Mouse (Mus musculus) heart, embryonic 12.5 days (tissue): ENCODE results near the gene Mrps24. TPM values are rescaled to one million over a fixed set of nuclear protein-coding genes. Genes with fewer than 3 reads are reported as not detected.

Experiments
- ATAC-seq: fragments of 200-750 bp; cut with Nextera tagmentation; 2 replicates; pipeline ENCODE4 v1.8.0; 2017; ENCODE audit warnings: moderate TSS enrichment, moderate library complexity; ENCODE audit not compliant: insufficient number of reproducible peaks, low FRiP score
- H3K27ac ChIP-seq: fragments of 300-500 bp; sonication (generic); 2 replicates; pipeline ENCODE4 v1.5.1; 2016; ENCODE audit warnings: mild to moderate bottlenecking, moderate library complexity; ENCODE audit not compliant: poor library complexity, severe bottlenecking
- H3K27me3 ChIP-seq: fragments of 300-500 bp; sonication (generic); replicated peaks from 2 replicates; pipeline ENCODE4 v1.6.1; 2016; ENCODE audit warnings: mild to moderate bottlenecking, moderate library complexity
- H3K36me3 ChIP-seq: fragments of 300-500 bp; sonication (generic); 2 replicates; pipeline ENCODE4 v1.6.1; 2016; ENCODE audit warnings: mild to moderate bottlenecking, moderate library complexity
- H3K4me1 ChIP-seq: fragments of 300-500 bp; sonication (generic); replicated peaks from 2 replicates; pipeline ENCODE4 v1.6.1; 2016; ENCODE audit warnings: mild to moderate bottlenecking
- H3K4me2 ChIP-seq: fragments of 300-500 bp; sonication (generic); 2 replicates; pipeline ENCODE4 v1.6.1; 2016; ENCODE audit warnings: mild to moderate bottlenecking, moderate library complexity
- H3K4me3 ChIP-seq: fragments of 300-500 bp; sonication (generic); 2 replicates; pipeline ENCODE4 v1.5.1; 2016; ENCODE audit warnings: mild to moderate bottlenecking
- H3K9ac ChIP-seq: fragments of 300-500 bp; sonication (generic); 2 replicates; pipeline ENCODE4 v1.6.1; 2016; ENCODE audit warnings: mild to moderate bottlenecking, moderate library complexity
- H3K9me3 ChIP-seq: fragments of 300-500 bp; sonication (generic); replicated peaks from 2 replicates; pipeline ENCODE4 v1.6.1; 2016; ENCODE audit warnings: mild to moderate bottlenecking, moderate library complexity
- WGBS: fragments of 180-500 bp; shearing (Covaris S2); methylation state at CpG from one replicate; pipeline ENCODE4 v1.1.7; 2016; 5-methylcytosine and 5-hydroxymethylcytosine counted together
- polyA plus RNA-seq: library from polyadenylated mRNA; unstranded; fragments of >200 nt; fragmentation: Nextera tagmentation; extraction: Ambion mirVana; gene quantifications from 2 replicates; pipeline ENCODE4 v1.2.1, GENCODE M21; 2016

The Mrps24 gene
- polyA plus RNA-seq, 1 experiment from 2014 or later, result 167 TPM

- peaks cover 8% of the 10 kb centered on the region; the same call in 1 of the 2 replicates for H3K36me3 ChIP-seq
- WGBS, result 48% methylated on average over 5 of the region's 5 CpGs
- no peak overlapping the region for H3K4me3 ChIP-seq
- H3K27me3 ChIP-seq, result no peaks in the 10 kb centered on the region
- ATAC-seq, result no peak
- H3K4me1 ChIP-seq, result peaks cover 64% of the 10 kb centered on the region
- H3K9me3 ChIP-seq, result no peaks in the 10 kb centered on the region
- H3K4me2 ChIP-seq, result no peak overlapping the region
- H3K9ac ChIP-seq, result no peak overlapping the region
- no peak overlapping the region for H3K27ac ChIP-seq
Observed at GRCm38 (mm10) chr11:5737137-5737536, 21.7 kb upstream of the Mrps24 start.

GRCm38 (mm10) chr11:5734323-5734722, 18.8 kb upstream of the Mrps24 start:
- Histone ChIP-seq H3K4me1 (peaks cover 57% of the 10 kb centered on the region), H3K9me3 (no peaks in the 10 kb centered on the region), H3K36me3 (peaks cover 8% of the 10 kb centered on the region; the same call in 1 of the 2 replicates), H3K27me3 (no peaks in the 10 kb centered on the region), H3K27ac (no peak overlapping the region), H3K4me2 (no peak overlapping the region), H3K9ac (no peak overlapping the region; the same call in 1 of the 2 replicates), H3K4me3 (no peak overlapping the region)
- ATAC-seq, result no peak
- WGBS, result 84% methylated on average over 4 of the region's 4 CpGs

DNA sequence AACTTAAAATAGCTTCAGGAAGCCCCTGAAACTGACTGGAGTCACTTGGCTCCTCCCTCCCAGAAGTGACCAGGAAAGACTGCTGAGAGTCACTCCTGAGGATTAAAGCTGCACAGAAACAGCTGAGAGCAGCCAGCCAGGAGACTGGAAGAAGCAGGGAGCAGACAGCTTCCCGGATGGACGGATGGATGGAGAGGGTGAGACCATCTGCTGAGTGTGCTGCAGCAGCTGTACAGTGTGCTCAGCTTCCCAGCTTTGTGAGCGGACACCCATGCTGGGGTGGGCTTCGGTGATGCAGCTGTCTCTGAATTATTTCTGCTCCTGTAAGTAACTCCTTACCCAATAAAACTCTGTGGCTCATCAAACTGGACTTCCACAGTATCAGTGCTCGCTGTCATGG, 16.9 kb upstream of the Mrps24 start:
- Histone ChIP-seq H3K4me3 (no peak overlapping the region), H3K9ac (peak overlapping the region; percentile 6; the same call in 1 of the 2 replicates), H3K27ac (no peak overlapping the region), H3K4me2 (no peak overlapping the region), H3K36me3 (peaks cover 8% of the 10 kb centered on the region; the same call in 1 of the 2 replicates), H3K4me1 (peaks cover 54% of the 10 kb centered on the region), H3K9me3 (no peaks in the 10 kb centered on the region), H3K27me3 (no peaks in the 10 kb centered on the region)
- no peak for ATAC-seq
- WGBS, result 75% methylated on average over 5 of the region's 5 CpGs

DNA sequence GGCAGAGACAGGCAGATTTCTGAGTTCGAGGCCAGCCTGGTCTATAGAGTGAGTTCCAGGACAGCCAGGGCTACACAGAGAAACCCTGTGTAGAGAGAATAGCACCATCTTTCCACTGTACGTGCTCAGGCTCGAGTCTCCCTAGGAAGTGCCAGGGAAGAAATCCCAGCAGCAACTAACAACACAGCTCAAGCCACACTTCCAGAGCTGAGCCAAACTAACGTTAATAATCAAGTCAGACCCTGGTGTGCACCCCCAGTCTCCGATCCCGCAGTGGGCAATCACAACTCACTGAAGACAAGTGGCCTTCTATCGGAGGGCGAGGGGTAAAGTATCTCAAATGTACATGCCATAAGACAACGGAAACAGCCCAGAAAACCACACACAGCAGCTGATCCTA, 14.1 kb upstream of the Mrps24 start:
- peaks cover 41% of the 10 kb centered on the region for H3K4me1 ChIP-seq
- no peak overlapping the region for H3K4me2 ChIP-seq
- no peak for ATAC-seq
- no peaks in the 10 kb centered on the region for H3K9me3 ChIP-seq
- peaks cover 5% of the 10 kb centered on the region for H3K36me3 ChIP-seq
- 91% methylated on average over 9 of the region's 9 CpGs for WGBS
- H3K9ac ChIP-seq, result no peak overlapping the region
- H3K27me3 ChIP-seq, result no peaks in the 10 kb centered on the region
- no peak overlapping the region for H3K27ac ChIP-seq
- no peak overlapping the region for H3K4me3 ChIP-seq

- Histone ChIP-seq H3K9me3 (no peaks in the 10 kb centered on the region), H3K9ac (no peak overlapping the region), H3K4me3 (no peak overlapping the region), H3K36me3 (peaks cover 67% of the 10 kb centered on the region), H3K4me2 (no peak overlapping the region), H3K27me3 (no peaks in the 10 kb centered on the region), H3K4me1 (no peaks in the 10 kb centered on the region), H3K27ac (no peak overlapping the region)
- no peak for ATAC-seq
- 86% methylated on average over 12 of the region's 12 CpGs for WGBS
Observed at GRCm38 (mm10) chr11:5718611-5719354, 3.3 kb upstream of the Mrps24 start.

GRCm38 (mm10) chr11:5716938-5717705, 1.6 kb upstream of the Mrps24 start:
- Histone ChIP-seq H3K4me1 (0 out of 2 replicates have a peak, but pooled peaks cover 2% of the 10 kb centered on the region), H3K9ac (no peak overlapping the region), H3K4me2 (no peak overlapping the region), H3K27me3 (no peaks in the 10 kb centered on the region), H3K9me3 (no peaks in the 10 kb centered on the region), H3K4me3 (no peak overlapping the region), H3K36me3 (peaks cover 57% of the 10 kb centered on the region), H3K27ac (no peak overlapping the region)
- no peak for ATAC-seq
- WGBS, result 90% methylated on average over 34 of the region's 34 CpGs

DNA sequence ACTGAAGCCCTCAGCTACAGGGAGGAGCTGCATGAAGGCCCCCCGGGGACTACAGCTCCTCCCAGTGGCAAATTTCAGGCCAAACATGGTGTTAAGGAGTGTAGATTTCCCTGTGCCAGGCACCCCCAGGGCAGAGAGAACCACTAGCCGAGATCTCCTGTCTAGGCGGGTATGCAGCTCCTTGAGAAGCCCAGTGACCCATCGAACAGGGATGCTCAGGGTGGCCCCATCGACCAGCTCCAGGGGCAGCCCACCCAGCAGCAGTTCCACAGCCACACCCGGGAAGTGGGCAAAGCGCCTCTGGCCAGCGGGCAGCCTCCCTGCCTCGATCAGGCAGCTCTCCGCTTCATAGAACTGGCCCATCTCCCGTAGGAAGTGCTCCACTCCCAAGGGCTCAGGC, 766 bp upstream of the Mrps24 start:
- H3K36me3 ChIP-seq, result peaks cover 50% of the 10 kb centered on the region
- 83% methylated on average over 11 of the region's 11 CpGs for WGBS
- 0 out of 2 replicates have a peak, but pooled peaks cover 2% of the 10 kb centered on the region for H3K4me1 ChIP-seq
- no peak overlapping the region for H3K9ac ChIP-seq
- no peak overlapping the region for H3K4me3 ChIP-seq
- no peaks in the 10 kb centered on the region for H3K27me3 ChIP-seq
- H3K4me2 ChIP-seq, result no peak overlapping the region
- H3K9me3 ChIP-seq, result no peaks in the 10 kb centered on the region
- ATAC-seq, result no peak
- H3K27ac ChIP-seq, result no peak overlapping the region

DNA sequence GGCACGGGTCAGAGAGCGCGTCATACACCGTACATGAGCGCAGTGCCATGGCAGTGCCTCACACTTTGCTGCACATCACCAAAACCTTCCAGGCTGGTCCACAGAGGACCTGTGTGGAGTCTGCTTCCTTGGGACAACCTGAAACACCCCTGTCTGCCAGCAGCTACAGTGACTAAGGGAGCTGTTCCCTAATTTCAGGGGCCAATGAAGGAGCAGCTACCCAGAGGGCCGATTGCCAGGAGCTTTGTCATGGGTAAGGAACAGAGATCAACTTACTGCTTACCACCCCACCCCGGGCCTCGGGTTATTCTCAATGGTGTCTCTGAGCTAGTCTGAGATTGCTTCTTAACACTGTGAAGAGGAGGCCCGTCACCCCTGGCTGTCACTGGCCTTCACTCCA, 301 bp downstream of the Mrps24 start:
- H3K36me3 ChIP-seq, result peaks cover 50% of the 10 kb centered on the region
- ATAC-seq, result no peak
- 85% methylated on average over 9 of the region's 9 CpGs for WGBS

DNA sequence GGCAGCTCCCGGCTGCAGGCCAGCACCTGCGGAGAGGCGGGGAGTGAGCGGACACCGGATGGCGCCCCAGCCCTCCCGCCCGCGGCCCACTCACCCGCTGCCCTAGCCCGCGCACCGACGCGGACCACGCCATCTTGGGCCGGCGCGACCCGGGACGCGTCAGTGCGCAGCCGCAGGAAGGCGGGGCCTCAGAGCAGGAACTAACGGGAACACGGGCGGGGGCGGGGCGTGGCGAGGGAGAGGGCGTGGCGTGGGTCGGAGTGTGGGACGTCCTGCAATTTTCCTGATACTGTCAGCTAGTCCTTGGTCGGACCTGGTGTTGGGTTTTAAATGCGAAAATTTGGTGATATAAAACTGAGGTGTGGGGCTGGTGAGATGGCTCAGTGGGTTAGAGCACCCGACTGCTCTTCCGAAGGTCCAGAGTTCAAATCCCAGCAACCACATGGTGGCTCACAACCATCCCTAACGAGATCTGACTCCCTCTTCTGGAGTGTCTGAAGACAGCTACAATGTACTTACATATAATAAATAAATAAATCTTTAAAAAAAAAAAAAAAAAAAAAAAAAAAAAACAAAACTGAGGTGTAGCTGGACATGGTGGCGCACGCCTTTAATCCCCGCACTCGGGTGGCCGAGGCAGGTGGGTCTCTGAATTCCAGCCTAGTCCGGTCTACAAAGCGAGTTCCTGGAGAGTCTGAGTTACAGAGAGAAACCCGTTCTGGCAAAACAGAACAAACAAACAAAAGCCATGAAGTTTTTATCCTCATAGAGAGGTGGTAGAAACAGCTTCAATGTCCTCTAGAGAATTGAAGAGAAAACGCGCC, 7.7 kb downstream of the Mrps24 start:
- Histone ChIP-seq H3K9me3 (no peaks in the 10 kb centered on the region), H3K4me1 (peaks cover 25% of the 10 kb centered on the region), H3K9ac (peak overlapping the region; percentile 95), H3K27me3 (no peaks in the 10 kb centered on the region), H3K27ac (peak overlapping the region; percentile 61; the same call in 1 of the 2 replicates), H3K4me3 (peak overlapping the region; percentile 91), H3K36me3 (peaks cover 23% of the 10 kb centered on the region), H3K4me2 (peak overlapping the region; percentile 92)
- 18% methylated on average over 49 of the region's 50 CpGs for WGBS
- ATAC-seq, result peak; percentile 97

More for the DNA sequence above, 301 bp downstream of the Mrps24 start:
- H3K4me1 ChIP-seq, result peaks cover 6% of the 10 kb centered on the region; the same call in 1 of the 2 replicates
- H3K27ac ChIP-seq, result no peak overlapping the region
- H3K4me2 ChIP-seq, result no peak overlapping the region
- no peaks in the 10 kb centered on the region for H3K9me3 ChIP-seq
- no peaks in the 10 kb centered on the region for H3K27me3 ChIP-seq
- H3K9ac ChIP-seq, result no peak overlapping the region
- no peak overlapping the region for H3K4me3 ChIP-seq

DNA sequence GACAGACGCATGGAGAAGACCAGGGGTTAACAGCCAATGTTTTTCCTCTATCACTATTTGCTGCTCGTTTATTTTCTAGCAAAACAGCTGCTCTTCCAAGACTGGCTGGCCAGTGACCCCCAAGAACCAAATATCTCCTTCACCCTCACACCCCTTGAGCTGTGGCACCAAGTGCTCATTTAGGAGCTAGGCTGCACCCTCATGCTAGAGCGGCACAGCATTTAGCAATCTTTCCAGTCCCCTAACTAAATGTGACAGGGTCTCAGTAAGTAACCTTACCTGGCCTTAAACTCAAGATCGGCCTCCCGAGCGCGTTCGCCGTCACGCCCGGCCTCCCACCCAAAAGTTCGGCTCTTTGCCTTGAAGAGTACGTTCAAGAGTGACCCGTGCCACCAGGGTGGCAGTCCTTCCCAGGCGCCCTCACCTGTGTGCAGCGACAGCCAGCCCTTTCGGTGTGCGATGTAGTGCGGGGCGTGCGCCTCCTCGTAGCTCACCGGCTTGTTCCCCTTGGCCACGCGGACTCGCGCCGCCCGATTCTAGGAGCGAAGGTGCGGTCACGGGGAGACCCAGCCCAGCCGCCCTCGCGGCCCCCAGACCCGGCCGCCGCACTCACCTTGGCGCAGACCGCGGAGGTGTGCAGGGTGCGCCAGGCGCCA, 8.5 kb downstream of the Mrps24 start:
- H3K27me3 ChIP-seq, result no peaks in the 10 kb centered on the region
- H3K9ac ChIP-seq, result peak overlapping the region; percentile 95
- H3K4me3 ChIP-seq, result peak overlapping the region; percentile 91
- WGBS, result 1% methylated on average over 43 of the region's 43 CpGs
- H3K36me3 ChIP-seq, result peaks cover 25% of the 10 kb centered on the region
- no peaks in the 10 kb centered on the region for H3K9me3 ChIP-seq
- peak overlapping the region; percentile 61; the same call in 1 of the 2 replicates for H3K27ac ChIP-seq
- H3K4me2 ChIP-seq, result peak overlapping the region; percentile 92
- H3K4me1 ChIP-seq, result peaks cover 27% of the 10 kb centered on the region
- ATAC-seq, result peak; percentile 76
